Mouse (Mus musculus): Measurements from ENCODE around the gene Nfe2. TPM values are rescaled to one million over a fixed set of nuclear protein-coding genes. Genes with fewer than 3 reads are reported as not detected.

The Nfe2 gene
- polyA plus RNA-seq, 1 experiment = 0.39 TPM

DNA sequence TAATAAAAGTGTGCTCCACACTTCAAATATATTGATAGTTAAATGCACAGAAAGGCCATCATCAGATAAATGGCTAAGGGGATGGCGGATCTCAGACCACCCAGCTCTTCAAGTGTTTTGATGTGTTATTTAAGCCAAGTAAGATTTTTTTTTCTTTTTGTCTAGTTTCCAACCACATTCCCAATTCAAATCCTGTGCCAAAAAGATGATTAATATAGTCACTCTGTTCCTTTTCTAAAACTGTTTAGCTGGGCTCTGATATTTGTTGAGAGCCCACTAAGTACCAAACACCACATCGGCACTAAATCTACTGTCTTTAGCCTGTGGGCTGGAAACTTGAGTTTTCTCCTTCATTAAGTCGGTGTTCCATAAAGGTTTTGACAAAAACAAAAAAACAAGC lies 31.2 kb downstream of the Nfe2 start:
- TF ChIP-seq CTCF (IDR thresholded peaks at IDR 0.05; ENCODE audit: extremely low read depth, insufficient read length, insufficient replicate concordance, low read depth, low read length) = no peak
- no peak for TF ChIP-seq POLR2A (IDR thresholded peaks at IDR 0.05; ENCODE audit: low read depth, low read length)

DNA sequence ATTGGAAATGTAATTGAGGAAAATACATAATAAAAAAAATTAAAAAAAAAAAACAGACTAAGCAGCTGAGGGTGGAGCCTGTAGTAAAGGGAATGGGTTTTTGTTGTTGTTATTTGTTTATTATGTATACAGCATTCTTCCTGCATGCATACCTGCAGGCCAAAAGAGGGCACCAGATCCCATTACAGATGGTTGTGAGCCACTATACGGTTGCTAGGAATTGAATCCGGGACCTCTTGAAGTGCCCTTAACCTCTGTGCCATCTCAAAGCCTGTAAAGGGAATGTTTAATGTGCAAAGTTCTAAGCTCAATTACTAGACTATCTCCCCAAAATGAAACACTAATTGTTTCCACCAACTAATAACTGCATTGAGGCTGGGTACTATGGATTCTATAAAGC lies 34.0 kb downstream of the Nfe2 start:
- Histone ChIP-seq H3K36me3 (ENCODE audit: control insufficient read depth, insufficient read depth, low read length) (no peaks in the 10 kb centered on the region), H3K4me3 (ENCODE audit: low read depth, low read length) (no peak overlapping the region), H3K27ac (ENCODE audit: insufficient read depth, low read depth, low read length) (no peak overlapping the region), H3K4me1 (ENCODE audit: control insufficient read depth, insufficient read depth, insufficient read length, low read length) (peaks cover 7% of the 10 kb centered on the region; the same call in 1 of the 2 replicates), H3K27me3 (ENCODE audit: control insufficient read depth, insufficient read depth, low read length) (no peaks in the 10 kb centered on the region)
- WGBS = 84% methylated on average over 2 of the region's 2 CpGs
- TF ChIP-seq CTCF (IDR thresholded peaks at IDR 0.05; ENCODE audit: extremely low read depth, insufficient read length, insufficient replicate concordance, low read depth, low read length) (no peak), POLR2A (IDR thresholded peaks at IDR 0.05; ENCODE audit: low read depth, low read length) (no peak)

More for the DNA sequence above, 31.2 kb downstream of the Nfe2 start:
- WGBS = 79% methylated on average over 3 of the region's 3 CpGs
- H3K4me1 ChIP-seq (ENCODE audit: control insufficient read depth, insufficient read depth, insufficient read length, low read length) = peaks cover 2% of the 10 kb centered on the region; the same call in 1 of the 2 replicates
- no peaks in the 10 kb centered on the region for H3K27me3 ChIP-seq (ENCODE audit: control insufficient read depth, insufficient read depth, low read length)
- H3K4me3 ChIP-seq (ENCODE audit: low read depth, low read length) = no peak overlapping the region
- H3K36me3 ChIP-seq (ENCODE audit: control insufficient read depth, insufficient read depth, low read length) = 0 out of 2 replicates have a peak, but pooled peaks cover under 1% of the 10 kb centered on the region
- no peak overlapping the region for H3K27ac ChIP-seq (ENCODE audit: insufficient read depth, low read depth, low read length)

DNA sequence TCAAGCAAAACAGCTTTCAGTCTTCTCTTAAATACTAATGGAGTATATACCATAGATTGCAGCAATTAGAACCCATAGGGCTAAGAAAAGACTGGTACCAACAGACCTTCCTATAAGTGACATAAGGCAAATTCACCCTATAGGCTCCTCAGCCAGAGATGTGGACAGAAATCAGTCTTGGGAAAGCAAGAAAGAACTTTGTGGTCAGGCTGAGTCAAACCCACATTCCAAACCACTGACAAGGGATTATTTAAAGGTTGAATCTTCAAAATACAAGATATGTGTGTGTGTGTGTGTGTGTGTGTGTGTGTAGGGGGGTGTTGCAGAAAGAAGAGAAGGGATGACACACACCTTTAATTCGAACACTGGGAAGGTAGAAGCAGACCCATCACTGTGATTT lies 36.8 kb downstream of the Nfe2 start:
- no peak overlapping the region for H3K4me3 ChIP-seq (ENCODE audit: low read depth, low read length)
- TF ChIP-seq POLR2A (IDR thresholded peaks at IDR 0.05; ENCODE audit: low read depth, low read length) (no peak), CTCF (IDR thresholded peaks at IDR 0.05; ENCODE audit: extremely low read depth, insufficient read length, insufficient replicate concordance, low read depth, low read length) (no peak)
- peak overlapping the region; percentile 82 for H3K27ac ChIP-seq (ENCODE audit: insufficient read depth, low read depth, low read length)
- H3K36me3 ChIP-seq (ENCODE audit: control insufficient read depth, insufficient read depth, low read length) = no peaks in the 10 kb centered on the region
- 74% methylated on average over 1 of the region's 1 CpGs for WGBS
- H3K27me3 ChIP-seq (ENCODE audit: control insufficient read depth, insufficient read depth, low read length) = no peaks in the 10 kb centered on the region
- peaks cover 4% of the 10 kb centered on the region; the same call in 1 of the 2 replicates for H3K4me1 ChIP-seq (ENCODE audit: control insufficient read depth, insufficient read depth, insufficient read length, low read length)

DNA sequence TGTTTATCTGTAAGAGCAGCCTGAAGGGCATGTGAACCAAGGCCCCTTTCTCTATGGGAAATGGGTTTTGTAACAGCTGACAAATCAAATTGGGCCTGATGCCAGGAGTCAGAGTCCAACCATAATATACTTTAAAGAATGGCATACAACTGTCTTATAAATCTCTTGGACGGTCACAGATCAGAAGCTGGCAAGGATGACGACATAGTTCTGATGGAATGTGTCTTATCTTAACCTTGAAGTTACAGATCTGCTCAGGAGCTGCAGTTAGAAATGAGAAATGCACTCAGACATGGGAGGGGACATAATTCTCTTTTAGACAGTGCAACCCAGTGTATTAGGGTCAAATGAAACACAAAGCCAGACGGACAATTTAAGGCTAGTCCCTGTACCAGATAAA lies 37.4 kb downstream of the Nfe2 start:
- TF ChIP-seq POLR2A (IDR thresholded peaks at IDR 0.05; ENCODE audit: low read depth, low read length) (no peak), CTCF (IDR thresholded peaks at IDR 0.05; ENCODE audit: extremely low read depth, insufficient read length, insufficient replicate concordance, low read depth, low read length) (no peak)
- no peaks in the 10 kb centered on the region for H3K36me3 ChIP-seq (ENCODE audit: control insufficient read depth, insufficient read depth, low read length)
- H3K27me3 ChIP-seq (ENCODE audit: control insufficient read depth, insufficient read depth, low read length) = no peaks in the 10 kb centered on the region
- peak overlapping the region; percentile 82 for H3K27ac ChIP-seq (ENCODE audit: insufficient read depth, low read depth, low read length)
- no peak overlapping the region for H3K4me3 ChIP-seq (ENCODE audit: low read depth, low read length)
- peaks cover 7% of the 10 kb centered on the region; the same call in 1 of the 2 replicates for H3K4me1 ChIP-seq (ENCODE audit: control insufficient read depth, insufficient read depth, insufficient read length, low read length)
- 18% methylated on average over 3 of the region's 3 CpGs for WGBS

DNA sequence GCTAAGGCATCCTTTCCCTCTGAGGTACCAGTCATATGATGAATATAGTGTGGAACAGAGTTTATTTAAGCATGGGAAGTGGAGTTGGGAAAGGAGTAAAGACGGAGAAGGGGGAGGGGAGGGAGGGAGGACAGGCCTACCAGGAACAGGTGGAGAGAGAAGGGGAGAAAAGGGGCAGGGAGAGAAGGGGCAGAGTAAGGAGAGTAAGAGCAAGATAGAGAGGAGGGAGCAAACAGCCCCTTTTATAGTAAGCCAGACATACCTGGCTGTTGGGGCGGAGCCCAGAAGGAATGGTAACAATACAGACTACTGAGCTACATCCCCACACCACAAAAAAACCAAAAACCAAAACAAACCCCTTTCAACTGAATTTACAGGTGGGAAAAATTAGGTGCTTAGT lies 42.2 kb downstream of the Nfe2 start:
- Histone ChIP-seq H3K4me3 (ENCODE audit: low read depth, low read length) (no peak overlapping the region), H3K36me3 (ENCODE audit: control insufficient read depth, insufficient read depth, low read length) (peaks cover 6% of the 10 kb centered on the region), H3K27me3 (ENCODE audit: control insufficient read depth, insufficient read depth, low read length) (no peaks in the 10 kb centered on the region), H3K27ac (ENCODE audit: insufficient read depth, low read depth, low read length) (no peak overlapping the region), H3K4me1 (ENCODE audit: control insufficient read depth, insufficient read depth, insufficient read length, low read length) (peaks cover 7% of the 10 kb centered on the region; the same call in 1 of the 2 replicates)
- TF ChIP-seq POLR2A (IDR thresholded peaks at IDR 0.05; ENCODE audit: low read depth, low read length) = no peak
- TF ChIP-seq CTCF (IDR thresholded peaks at IDR 0.05; ENCODE audit: extremely low read depth, insufficient read length, insufficient replicate concordance, low read depth, low read length) = no peak
- 48% methylated on average over 2 of the region's 2 CpGs for WGBS

DNA sequence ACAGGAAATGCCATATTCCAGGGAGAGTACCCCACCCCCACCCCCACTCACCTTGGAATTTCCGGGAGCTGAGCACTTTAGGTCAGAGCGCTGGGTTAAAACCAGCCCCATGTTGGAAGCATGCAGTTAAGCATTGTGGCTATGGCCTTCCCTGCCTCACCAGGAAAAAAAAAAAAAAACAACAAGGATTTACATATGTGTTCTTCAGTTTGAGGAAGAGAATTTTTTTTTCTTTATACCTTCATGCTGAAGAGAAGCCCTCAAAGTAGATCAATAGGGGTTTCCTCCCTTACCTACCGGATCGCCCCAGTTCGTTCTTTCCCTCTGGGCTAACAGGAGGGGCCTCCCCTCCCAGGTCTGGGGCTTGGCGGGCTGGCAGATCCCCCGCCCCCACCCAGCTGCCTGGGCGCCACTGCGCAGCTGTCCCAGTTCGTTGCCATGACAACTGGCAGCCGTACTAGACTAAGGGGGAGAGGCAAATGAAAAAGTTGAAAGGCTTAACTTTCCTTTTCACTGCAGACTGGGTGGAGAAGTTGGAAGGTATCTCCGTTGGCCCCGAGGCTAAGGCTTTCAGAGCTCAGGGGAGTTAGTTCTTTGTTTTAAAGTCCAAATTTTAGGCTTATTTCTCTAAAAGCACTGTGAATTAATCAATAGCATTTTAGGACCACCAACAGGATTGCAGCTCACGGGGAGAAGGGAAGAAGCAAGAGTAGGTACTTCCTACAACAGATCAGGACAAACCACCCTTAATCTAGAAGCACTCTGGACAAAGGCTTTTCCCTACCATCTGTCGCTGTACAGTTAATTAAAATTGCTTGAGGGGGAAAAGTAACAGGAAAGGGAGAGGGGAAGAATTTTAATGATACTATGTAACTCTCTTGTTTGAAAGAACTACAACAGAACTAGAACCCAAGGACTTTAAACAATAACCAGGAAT lies 43.0 kb downstream of the Nfe2 start:
- H3K4me3 ChIP-seq (ENCODE audit: low read depth, low read length) = peak overlapping the region; percentile 59
- WGBS = 14% methylated on average over 15 of the region's 15 CpGs
- peak overlapping the region; percentile 70 for H3K27ac ChIP-seq (ENCODE audit: insufficient read depth, low read depth, low read length)
- no peak for TF ChIP-seq CTCF (IDR thresholded peaks at IDR 0.05; ENCODE audit: extremely low read depth, insufficient read length, insufficient replicate concordance, low read depth, low read length)
- 0 out of 2 replicates have a peak, but pooled peaks have one; percentile 39 for TF ChIP-seq POLR2A (IDR thresholded peaks at IDR 0.05; ENCODE audit: low read depth, low read length)
- peaks cover 6% of the 10 kb centered on the region; the same call in 1 of the 2 replicates for H3K4me1 ChIP-seq (ENCODE audit: control insufficient read depth, insufficient read depth, insufficient read length, low read length)
- H3K36me3 ChIP-seq (ENCODE audit: control insufficient read depth, insufficient read depth, low read length) = peaks cover 10% of the 10 kb centered on the region
- no peaks in the 10 kb centered on the region for H3K27me3 ChIP-seq (ENCODE audit: control insufficient read depth, insufficient read depth, low read length)

DNA sequence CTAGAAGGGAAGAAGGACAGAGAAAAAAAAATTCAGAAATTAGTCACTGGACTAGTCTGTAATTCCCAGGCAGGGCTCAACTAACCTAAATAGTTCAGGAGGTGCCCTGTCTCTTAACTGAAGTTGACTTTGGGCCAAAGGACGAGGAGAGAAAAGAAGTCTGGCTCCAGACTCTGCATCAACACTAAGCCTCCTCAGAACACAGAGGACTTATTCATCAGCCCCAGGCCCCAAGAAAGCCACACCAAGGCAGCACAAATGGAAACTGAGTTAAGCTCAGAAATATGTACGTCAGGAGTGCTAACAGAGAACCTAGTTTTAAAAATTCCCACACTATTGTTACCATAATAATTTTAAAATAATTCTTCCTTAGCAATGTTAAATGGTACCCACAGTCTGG lies 44.1 kb downstream of the Nfe2 start:
- Histone ChIP-seq H3K4me1 (ENCODE audit: control insufficient read depth, insufficient read depth, insufficient read length, low read length) (peaks cover 6% of the 10 kb centered on the region; the same call in 1 of the 2 replicates), H3K27ac (ENCODE audit: insufficient read depth, low read depth, low read length) (no peak overlapping the region), H3K4me3 (ENCODE audit: low read depth, low read length) (no peak overlapping the region), H3K36me3 (ENCODE audit: control insufficient read depth, insufficient read depth, low read length) (peaks cover 10% of the 10 kb centered on the region), H3K27me3 (ENCODE audit: control insufficient read depth, insufficient read depth, low read length) (no peaks in the 10 kb centered on the region)
- TF ChIP-seq POLR2A (IDR thresholded peaks at IDR 0.05; ENCODE audit: low read depth, low read length) = no peak
- no peak for TF ChIP-seq CTCF (IDR thresholded peaks at IDR 0.05; ENCODE audit: extremely low read depth, insufficient read length, insufficient replicate concordance, low read depth, low read length)
- 66% methylated on average over 2 of the region's 2 CpGs for WGBS
